Mouse (Mus musculus) lung, postnatal 10 days (tissue): Measurements from ENCODE around the gene Gfy.
A peak's percentile ranks its signal among the peaks of the same experiment; 100 is the strongest.
"Not testable (repeated sequence)": the region's sequence is repeated elsewhere in the genome, so short reads cannot be mapped to it uniquely, and the experiment has no call there.

ENCODE experiments used
- DNase-seq: peaks from one replicate; pipeline ENCODE4 v3.0.0; 2021

The Gfy gene

GRCm38 (mm10) chr7:45193406-45193805 lies 14.0 kb upstream of the Gfy start:
- no peak for DNase-seq

- DNase-seq = no peak
These were observed 13.4 kb upstream of the Gfy start for GRCm38 (mm10) chr7:45192585-45193310.

GRCm38 (mm10) chr7:45191803-45192363 lies 12.5 kb upstream of the Gfy start:
- no peak for DNase-seq

- DNase-seq = no peak
These were observed 11.8 kb upstream of the Gfy start for GRCm38 (mm10) chr7:45191161-45191560.

GRCm38 (mm10) chr7:45190186-45190585 lies 10.8 kb upstream of the Gfy start:
- DNase-seq = no peak

GRCm38 (mm10) chr7:45189600-45189999 lies 10.2 kb upstream of the Gfy start:
- DNase-seq = no peak

GRCm38 (mm10) chr7:45185921-45186320 lies 6.6 kb upstream of the Gfy start:
- DNase-seq = no peak

- no peak for DNase-seq
These were observed 4.3 kb upstream of the Gfy start for GRCm38 (mm10) chr7:45183672-45184071.

GRCm38 (mm10) chr7:45182606-45183005 lies 3.2 kb upstream of the Gfy start:
- no peak for DNase-seq

- peak; percentile 93 for DNase-seq
These were observed 2.8 kb upstream of the Gfy start for GRCm38 (mm10) chr7:45182199-45182601.

GRCm38 (mm10) chr7:45181540-45181939 lies 2.2 kb upstream of the Gfy start:
- DNase-seq = no peak

GRCm38 (mm10) chr7:45180896-45181477 lies 1.6 kb upstream of the Gfy start, which contains the start of gene Pth2:
Pth2 (plus strand) TSS chr7:45180995.
- DNase-seq = no peak

- no peak for DNase-seq
These were observed 819 bp downstream of the Gfy start for GRCm38 (mm10) chr7:45178550-45178949.

GRCm38 (mm10) chr7:45176356-45176755 lies 3.0 kb downstream of the Gfy start:
- no peak for DNase-seq

GRCm38 (mm10) chr7:45175929-45176328 lies 3.4 kb downstream of the Gfy start:
- no peak for DNase-seq

GRCm38 (mm10) chr7:45175398-45175797 lies 4.0 kb downstream of the Gfy start:
- no peak for DNase-seq

GRCm38 (mm10) chr7:45174567-45175280 lies 4.6 kb downstream of the Gfy start:
- no peak for DNase-seq

GRCm38 (mm10) chr7:45173772-45174171 lies 5.6 kb downstream of the Gfy start:
- not testable (repeated sequence) for DNase-seq

GRCm38 (mm10) chr7:45172974-45173373 lies 6.4 kb downstream of the Gfy start:
- DNase-seq = no peak

- DNase-seq = no peak
These were observed 9.9 kb downstream of the Gfy start for GRCm38 (mm10) chr7:45169495-45169894.

GRCm38 (mm10) chr7:45168656-45169055 lies 10.7 kb downstream of the Gfy start:
- no peak for DNase-seq

- no peak for DNase-seq
These were observed 11.5 kb downstream of the Gfy start for GRCm38 (mm10) chr7:45167761-45168445.

GRCm38 (mm10) chr7:45166950-45167401 lies 12.4 kb downstream of the Gfy start:
- DNase-seq = no peak
